In the genomic region with DNA sequence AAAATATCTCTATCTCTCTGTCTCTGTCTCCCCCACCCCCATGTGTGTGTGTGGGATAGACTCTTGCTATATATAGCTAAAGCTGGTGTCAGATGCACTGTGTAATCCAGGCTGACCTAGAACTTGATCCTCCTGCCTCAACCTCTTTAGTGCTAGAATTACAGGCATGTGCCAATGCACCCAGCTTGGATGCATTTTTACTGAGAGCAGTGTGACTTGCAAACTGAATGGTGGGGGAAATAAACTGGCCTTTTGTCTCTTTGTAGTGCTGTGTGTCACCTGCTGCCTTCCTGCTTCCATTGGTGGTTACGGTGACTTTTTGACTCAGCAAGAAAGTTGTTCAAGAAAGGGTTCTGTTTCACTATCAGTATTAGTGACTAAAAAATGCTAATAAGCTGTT, we compare ENCODE assay signal across 14 mouse cellular contexts. TPM values are rescaled to one million over a fixed set of nuclear protein-coding genes. Genes with fewer than 3 reads are reported as not detected.
DNase-seq lines count a peak whose midpoint lies in the region; ATAC-seq and TF ChIP-seq lines count a peak whose summit lies in the region.
"Had no signal": no experiment of that assay in that cellular context is flagged by ENCODE, and none has a peak within 500 bp of the region (broad histone marks: within the 10 kb centered on the region; RNA-seq: fewer than 3 reads in every experiment).

No protein-coding gene starts in this region.

- H3K27me3 ChIP-seq in kidney, postnatal 0 days (ENCODE audit: insufficient read depth, low read length) = no peaks in the 10 kb centered on the region
- H3K27me3 ChIP-seq: midbrain, embryonic 15.5 days had no signal

- H3K4me1 ChIP-seq in kidney, postnatal 0 days (replicated peaks; ENCODE audit: insufficient read depth, low read length) = no peaks in the 10 kb centered on the region; the same call in 1 of the 2 replicates
- H3K4me1 ChIP-seq: midbrain, embryonic 15.5 days had no signal

- no peak overlapping the region for H3K4me3 ChIP-seq in kidney, postnatal 0 days (replicated peaks; ENCODE audit: low read depth, low read length)
- H3K4me3 ChIP-seq: midbrain, embryonic 15.5 days had no signal

- H3K36me3 ChIP-seq in kidney, postnatal 0 days (ENCODE audit: insufficient read depth, low read length) = peaks cover 35% of the 10 kb centered on the region; the same call in 1 of the 2 replicates

- WGBS in kidney, postnatal 0 days = 71% methylated on average over 1 of the region's 1 CpGs

- peak; percentile 68 for DNase-seq in gastrocnemius, adult 18-20 months (ENCODE audit: low spot score)
- no peak for DNase-seq in gastrocnemius, postnatal 10 days
- DNase-seq in kidney, postnatal 0 days (ENCODE audit: low spot score) = peak; percentile 24
- no peak for DNase-seq in kidney, postnatal 36 days
- DNase-seq in CD4-positive helper T cell, adult 2 months (ENCODE audit: low read depth, low spot score) = peak; percentile 49
- DNase-seq in adrenal gland, adult 2 months = no peak
- no peak for DNase-seq in left cerebral cortex, adult 8-10 months (ENCODE audit: low spot score in 2 of 2)
- DNase-seq: cerebellum, postnatal 14 days; heart, postnatal 4 days; layer of hippocampus, postnatal 36 days; left cerebral cortex, postnatal 4 days; liver, postnatal 0 days had no signal

- H3K27ac ChIP-seq in kidney, postnatal 0 days = no peak overlapping the region
- H3K27ac ChIP-seq: midbrain, embryonic 15.5 days had no signal

- ATAC-seq in kidney, postnatal 0 days (replicated peaks; ENCODE audit: low FRiP score, low read depth) = no peak
- ATAC-seq in inflammation-experienced regulatory T-cells, adult 6 months = peak; percentile 89
- ATAC-seq: liver, postnatal 0 days; midbrain, embryonic 15.5 days had no signal

- H3K4me2 ChIP-seq in kidney, postnatal 0 days (ENCODE audit: low read length) = no peak overlapping the region
- H3K4me2 ChIP-seq: midbrain, embryonic 15.5 days had no signal

- no peak for TF ChIP-seq CTCF in kidney, postnatal 0 days (IDR thresholded peaks at IDR 0.05; ENCODE audit: low read depth)

- no peak overlapping the region for H3K9ac ChIP-seq in kidney, postnatal 0 days (ENCODE audit: low read depth, low read length)
- H3K9ac ChIP-seq: liver, postnatal 0 days; midbrain, embryonic 15.5 days had no signal

- no peaks in the 10 kb centered on the region for H3K9me3 ChIP-seq in kidney, postnatal 0 days (replicated peaks; ENCODE audit: low read length)
- H3K9me3 ChIP-seq: midbrain, embryonic 15.5 days had no signal

RNA-seq across cellular contexts. Expression of gene Tmem248, which starts 20.6 kb away (rescaled TPM):
- 10 to 100 TPM; 43.4 to 44.3 TPM for total RNA-seq in gastrocnemius, adult 18-20 months (2021)
- total RNA-seq in gastrocnemius, postnatal 10 days (2021) = 10 to 100 TPM; 25.2 to 29.9 TPM
- 33.6 and 41.1 TPM in 2 replicates for polyA plus RNA-seq in kidney, postnatal 0 days (2015; fragmentation: Nextera tagmentation; extraction: Ambion mirVana)
- polyA plus RNA-seq in inflammation-experienced regulatory T-cells, adult 6 months (2017; shearing (Covaris generic)) = 10 to 100 TPM; 11.2 to 13.4 (median 13.2) TPM
- total RNA-seq in adrenal gland, adult 2 months (2021) = 10 to 100 TPM; 66.7 to 78.7 TPM
- polyA plus RNA-seq in adrenal gland, adult 2 months (2012; rRNA removed) = 45.8 and 51.1 TPM in 2 replicates
- 10 to 100 TPM; 45.9 to 56.3 (median 50.4) TPM for total RNA-seq in left cerebral cortex, adult 8-10 months (2022)

RNA-seq across cellular contexts. Expression of gene Rabgef1, which starts 24.7 kb away (rescaled TPM):
- 100 to 1,000 TPM in 1 of 2 experiments, 10 to 100 TPM in 1; 91.2 to 116 TPM for total RNA-seq in gastrocnemius, adult 18-20 months (2021)
- total RNA-seq in gastrocnemius, postnatal 10 days (2021) = 10 to 100 TPM; 33.3 to 39.3 TPM
- polyA plus RNA-seq in kidney, postnatal 0 days (2015; fragmentation: Nextera tagmentation; extraction: Ambion mirVana) = 28.1 and 31.8 TPM in 2 replicates
- polyA plus RNA-seq in inflammation-experienced regulatory T-cells, adult 6 months (2017; shearing (Covaris generic)) = 10 to 100 TPM; 31.3 to 40.9 (median 36.7) TPM
- total RNA-seq in adrenal gland, adult 2 months (2021) = 10 to 100 TPM; 27.9 to 63.3 TPM
- polyA plus RNA-seq in adrenal gland, adult 2 months (2012; rRNA removed) = 19.7 and 32.9 TPM in 2 replicates
- total RNA-seq in left cerebral cortex, adult 8-10 months (2022) = 10 to 100 TPM; 50.7 to 60.7 (median 53.0) TPM

RNA-seq across cellular contexts. Expression of gene Kctd7, which starts 51.6 kb away (rescaled TPM):
- total RNA-seq in gastrocnemius, adult 18-20 months (2021) = 1 to 10 TPM; 2.6 to 3.6 TPM
- 1 to 10 TPM; 3.9 to 5.7 TPM for total RNA-seq in gastrocnemius, postnatal 10 days (2021)
- 4.0 and 4.2 TPM in 2 replicates for polyA plus RNA-seq in kidney, postnatal 0 days (2015; fragmentation: Nextera tagmentation; extraction: Ambion mirVana)
- polyA plus RNA-seq in inflammation-experienced regulatory T-cells, adult 6 months (2017; shearing (Covaris generic)) = 1 to 10 TPM; 2.1 to 3.0 (median 3.0) TPM
- 10 to 100 TPM; 10.3 to 14.5 TPM for total RNA-seq in adrenal gland, adult 2 months (2021)
- 33.2 and 36.3 TPM in 2 replicates for polyA plus RNA-seq in adrenal gland, adult 2 months (2012; rRNA removed)
- 10 to 100 TPM; 10.6 to 15.2 (median 13.0) TPM for total RNA-seq in left cerebral cortex, adult 8-10 months (2022)

RNA-seq across cellular contexts. Expression of gene Sbds, which starts 59.0 kb away (rescaled TPM):
- 10 to 100 TPM; 30.3 to 37.7 TPM for total RNA-seq in gastrocnemius, adult 18-20 months (2021)
- 10 to 100 TPM; 25.8 to 31.6 TPM for total RNA-seq in gastrocnemius, postnatal 10 days (2021)
- polyA plus RNA-seq in kidney, postnatal 0 days (2015; fragmentation: Nextera tagmentation; extraction: Ambion mirVana) = 78.5 and 78.6 TPM in 2 replicates
- polyA plus RNA-seq in inflammation-experienced regulatory T-cells, adult 6 months (2017; shearing (Covaris generic)) = 100 to 1,000 TPM; 108 to 150 (median 130) TPM
- 100 to 1,000 TPM; 103 to 138 TPM for total RNA-seq in adrenal gland, adult 2 months (2021)
- 44.3 and 46.6 TPM in 2 replicates for polyA plus RNA-seq in adrenal gland, adult 2 months (2012; rRNA removed)
- total RNA-seq in left cerebral cortex, adult 8-10 months (2022) = 10 to 100 TPM; 77.8 to 89.1 (median 86.8) TPM

RNA-seq across cellular contexts. Expression of gene Tyw1, which starts 59.1 kb away (rescaled TPM):
- 10 to 100 TPM in 1 of 2 experiments, 1 to 10 TPM in 1; 10.0 to 11.1 TPM for total RNA-seq in gastrocnemius, adult 18-20 months (2021)
- 1 to 10 TPM; 9.1 to 9.3 TPM for total RNA-seq in gastrocnemius, postnatal 10 days (2021)
- 20.8 and 24.6 TPM in 2 replicates for polyA plus RNA-seq in kidney, postnatal 0 days (2015; fragmentation: Nextera tagmentation; extraction: Ambion mirVana)
- 10 to 100 TPM; 30.4 to 35.1 (median 33.9) TPM for polyA plus RNA-seq in inflammation-experienced regulatory T-cells, adult 6 months (2017; shearing (Covaris generic))
- total RNA-seq in adrenal gland, adult 2 months (2021) = 10 to 100 TPM; 25.8 to 32.3 TPM
- polyA plus RNA-seq in adrenal gland, adult 2 months (2012; rRNA removed) = 8.1 and 8.2 TPM in 2 replicates
- total RNA-seq in left cerebral cortex, adult 8-10 months (2022) = 10 to 100 TPM; 15.5 to 19.7 (median 16.5) TPM

Comparison
In these comparisons a context has a peak if more than half of its experiments do, and no peak if none do; other contexts are left out.
1. DNase-seq: peak in gastrocnemius, adult 18-20 months (single experiment), kidney, postnatal 0 days (single experiment) and CD4-positive helper T cell, adult 2 months (single experiment); none in gastrocnemius, postnatal 10 days (single experiment), kidney, postnatal 36 days (0 of 2), adrenal gland, adult 2 months (single experiment) and left cerebral cortex, adult 8-10 months (0 of 2).